ENCODE assay signal across 20 mouse cellular contexts in genomic region chr6:41685596-41685995, GRCm38 (mm10). TPM values are rescaled to one million over a fixed set of nuclear protein-coding genes. Genes with fewer than 3 reads are reported as not detected.
"Had no signal": no experiment of that assay in that cellular context is flagged by ENCODE, and none has a peak within 500 bp of the region (broad histone marks: within the 10 kb centered on the region; RNA-seq: fewer than 3 reads in every experiment).

No protein-coding gene starts in this region.

- H3K27ac ChIP-seq: left cerebral cortex, adult 2 months; limb, embryonic 10.5 days; neural tube, embryonic 15.5 days; stomach, postnatal 0 days had no signal

- H3K9me3 ChIP-seq: limb, embryonic 10.5 days; neural tube, embryonic 15.5 days had no signal

- H3K4me3 ChIP-seq: left cerebral cortex, adult 2 months; limb, embryonic 10.5 days; myocyte; neural tube, embryonic 15.5 days had no signal

- H3K9ac ChIP-seq: neural tube, embryonic 15.5 days had no signal

- ATAC-seq: hindbrain, embryonic 16.5 days; inflammation-experienced regulatory T-cells, adult 6 months; intestine, postnatal 0 days; lung, postnatal 0 days had no signal

- DNase-seq: lung, adult 2 months; lung, postnatal 36 days; midbrain, embryonic 14.5 days; right cerebral cortex, adult 18-20 months; right cerebral cortex, postnatal 25 days; thymus, adult 2 months; thymus, postnatal 25 days had no signal

- H3K4me1 ChIP-seq: limb, embryonic 10.5 days; neural tube, embryonic 15.5 days had no signal

- H3K4me2 ChIP-seq: neural tube, embryonic 15.5 days had no signal

- H3K36me3 ChIP-seq: limb, embryonic 10.5 days; neural tube, embryonic 15.5 days had no signal

- H3K27me3 ChIP-seq: neural tube, embryonic 15.5 days had no signal

RNA-seq across cellular contexts. Expression of gene Llcfc1, which starts 1.4 kb away (rescaled TPM):
- polyA plus RNA-seq: hindbrain, embryonic 16.5 days; inflammation-experienced regulatory T-cells, adult 6 months; limb, embryonic 10.5 days; limb, embryonic 14.5 days; lung, adult 2 months; lung, postnatal 0 days; midbrain, embryonic 14.5 days; myocyte; neural tube, embryonic 11.5 days; neural tube, embryonic 15.5 days; small intestine, adult 2 months; stomach, postnatal 0 days; thymus, adult 2 months; urinary bladder, adult 2 months had no signal

RNA-seq across cellular contexts. Expression of gene Trpv5, which starts 5.0 kb away (rescaled TPM):
- polyA plus RNA-seq: hindbrain, embryonic 16.5 days; inflammation-experienced regulatory T-cells, adult 6 months; limb, embryonic 10.5 days; limb, embryonic 14.5 days; lung, adult 2 months; lung, postnatal 0 days; midbrain, embryonic 14.5 days; myocyte; neural tube, embryonic 11.5 days; neural tube, embryonic 15.5 days; small intestine, adult 2 months; stomach, postnatal 0 days; thymus, adult 2 months; urinary bladder, adult 2 months had no signal

RNA-seq across cellular contexts. Expression of gene Kel, which starts 18.5 kb away (rescaled TPM):
- polyA plus RNA-seq: inflammation-experienced regulatory T-cells, adult 6 months; lung, adult 2 months; myocyte; small intestine, adult 2 months; urinary bladder, adult 2 months had no signal
